Mouse (Mus musculus) retina, postnatal 7 days (tissue): Measurements from ENCODE around the gene Rbm15b.
A peak's percentile ranks its signal among the peaks of the same experiment; 100 is the strongest.

ENCODE experiments used
- DNase-seq: peaks from one replicate; pipeline ENCODE4 v3.0.0-alpha.2; 2012; ENCODE audit warnings: low read depth, low spot score

Gene Rbm15b

GRCm38 (mm10) chr9:106886828-106887702 lies at the start of gene Rbm15b:
TSS of gene Rbm15b (minus strand) at chr9:106887428.
- peak; percentile 97 for DNase-seq

GRCm38 (mm10) chr9:106934998-106935397 lies 47.8 kb upstream of the Rbm15b start:
- no peak for DNase-seq

GRCm38 (mm10) chr9:106914878-106915277 lies 27.6 kb upstream of the Rbm15b start:
- no peak for DNase-seq

DNA sequence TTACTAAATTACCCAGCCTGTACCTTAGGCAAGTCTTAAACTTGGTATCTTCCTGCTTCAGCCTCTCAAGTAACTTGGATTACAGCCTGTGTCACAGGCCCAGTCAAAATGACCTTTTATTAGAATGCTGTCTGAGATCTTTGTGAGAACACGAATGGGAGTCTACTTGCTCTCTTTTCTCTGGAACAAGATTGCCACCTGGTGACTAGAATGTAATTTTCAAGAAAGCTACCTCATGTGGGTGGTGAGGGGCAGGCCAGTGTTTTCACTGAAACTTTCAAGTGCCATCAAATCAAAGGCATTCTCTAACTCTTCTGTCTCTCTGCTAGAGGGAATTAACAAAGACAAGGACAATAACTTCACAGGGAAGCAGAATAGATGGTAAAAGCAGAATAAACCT lies 26.5 kb upstream of the Rbm15b start:
- no peak for DNase-seq

- no peak for DNase-seq
These were observed 24.4 kb upstream of the Rbm15b start for GRCm38 (mm10) chr9:106911624-106912023.

GRCm38 (mm10) chr9:106908715-106909114 lies 21.5 kb upstream of the Rbm15b start:
- no peak for DNase-seq

DNA sequence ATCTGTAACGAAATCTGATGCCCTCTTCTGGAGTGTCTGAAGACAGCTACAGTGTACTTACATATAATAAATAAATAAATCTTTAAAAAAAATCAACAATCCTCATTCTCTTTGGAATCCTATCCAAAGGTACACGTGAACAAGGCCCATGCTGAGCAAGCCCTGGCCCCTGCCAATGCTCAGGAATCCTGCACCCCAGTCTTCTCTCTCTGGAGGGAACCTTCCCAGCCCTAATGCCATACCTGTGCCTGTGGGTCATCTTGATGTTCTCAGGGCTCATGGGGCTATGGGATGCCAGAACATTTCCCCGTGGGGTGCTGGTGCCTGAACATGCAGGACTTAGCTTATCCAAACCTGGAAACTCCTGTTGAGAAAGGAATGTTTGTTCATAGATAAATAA lies 20.9 kb upstream of the Rbm15b start:
- DNase-seq, result no peak

- DNase-seq, result no peak
These were observed 19.4 kb upstream of the Rbm15b start for GRCm38 (mm10) chr9:106906597-106906996.

- DNase-seq, result peak; percentile 59
These were observed 16.5 kb upstream of the Rbm15b start for GRCm38 (mm10) chr9:106903791-106904134.

GRCm38 (mm10) chr9:106903099-106903790 lies 16.0 kb upstream of the Rbm15b start:
- DNase-seq, result no peak

- DNase-seq, result no peak
These were observed 14.4 kb upstream of the Rbm15b start for GRCm38 (mm10) chr9:106901596-106901995.

DNA sequence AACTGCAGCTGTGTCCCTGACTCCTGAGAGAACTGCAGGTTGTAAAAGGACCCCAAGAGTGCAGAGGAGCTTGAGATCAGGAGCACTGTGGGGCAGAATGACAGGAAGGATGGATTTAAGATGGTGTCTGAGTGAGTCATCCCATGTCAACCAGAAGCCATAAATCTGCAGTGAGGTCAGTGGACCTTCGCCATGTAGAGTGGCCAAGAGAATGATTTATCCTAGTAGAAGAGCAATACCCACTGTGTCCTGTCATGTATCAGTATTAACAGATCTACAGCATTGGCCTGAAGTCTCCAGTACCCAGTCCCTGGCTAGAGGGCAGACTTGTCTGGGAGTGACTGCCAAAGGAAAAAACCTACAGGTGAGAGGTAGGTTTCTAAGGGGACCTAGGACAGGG lies 11.7 kb upstream of the Rbm15b start:
- DNase-seq, result no peak

DNA sequence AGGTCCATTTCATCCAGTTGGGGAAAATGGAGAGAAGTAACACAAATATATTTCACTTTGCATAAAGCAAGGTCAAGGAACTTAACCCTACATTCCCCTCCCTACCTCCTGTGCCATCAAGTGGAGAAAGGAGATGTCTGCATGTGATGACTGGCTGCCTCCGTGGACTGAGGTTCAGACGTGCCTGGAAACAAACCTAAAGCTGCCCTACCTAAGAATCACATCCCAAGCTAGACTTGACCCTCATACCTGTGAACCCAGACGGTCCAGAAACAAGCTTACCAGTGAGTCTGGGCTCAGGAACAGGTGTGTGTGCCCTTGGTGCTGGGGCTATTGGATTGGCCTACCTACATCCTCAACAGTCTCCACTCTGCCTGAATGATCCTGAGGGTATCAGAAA lies 6.1 kb upstream of the Rbm15b start:
- no peak for DNase-seq

- DNase-seq, result no peak
These were observed 5.3 kb upstream of the Rbm15b start for GRCm38 (mm10) chr9:106892552-106892875.

DNA sequence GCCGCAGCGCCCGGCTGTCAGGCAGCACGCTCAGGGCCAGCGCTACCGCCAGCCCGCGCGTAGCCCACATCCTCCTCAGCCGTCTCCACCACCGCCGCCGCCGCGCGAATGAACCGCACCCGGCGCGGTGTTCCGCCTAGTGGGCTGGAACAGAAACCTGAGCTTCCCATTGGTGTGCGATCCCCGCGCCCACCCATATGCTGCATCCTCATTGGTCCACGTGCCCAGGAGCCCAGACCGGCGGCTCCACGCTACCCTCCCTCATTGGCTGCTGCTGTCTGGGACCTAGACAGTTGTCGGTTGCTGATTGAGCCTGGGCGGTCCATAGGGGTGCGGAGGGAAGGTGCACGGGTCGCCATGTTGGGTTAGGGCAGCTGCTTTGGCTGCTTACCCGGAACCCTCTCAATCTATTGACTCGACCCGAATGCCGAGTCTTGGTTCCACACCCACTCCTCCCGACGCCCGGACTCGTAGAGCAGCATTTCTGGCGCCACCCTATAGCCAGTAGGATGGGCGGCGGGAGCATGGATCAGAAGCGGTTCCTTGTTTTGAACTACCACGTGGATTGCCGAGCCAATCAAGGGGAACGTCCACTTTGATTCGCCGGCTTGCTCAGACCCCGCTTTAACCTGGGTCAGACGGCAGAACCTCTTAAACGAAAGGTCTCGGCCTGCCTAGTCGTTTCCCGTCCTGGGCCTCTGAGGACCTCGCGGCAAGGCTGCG lies 4.8 kb upstream of the Rbm15b start, which contains the start of gene Manf:
TSS of gene Manf (minus strand) at position 151 of the 723 bp plus-strand sequence.
- DNase-seq, result peak; percentile 95

DNA sequence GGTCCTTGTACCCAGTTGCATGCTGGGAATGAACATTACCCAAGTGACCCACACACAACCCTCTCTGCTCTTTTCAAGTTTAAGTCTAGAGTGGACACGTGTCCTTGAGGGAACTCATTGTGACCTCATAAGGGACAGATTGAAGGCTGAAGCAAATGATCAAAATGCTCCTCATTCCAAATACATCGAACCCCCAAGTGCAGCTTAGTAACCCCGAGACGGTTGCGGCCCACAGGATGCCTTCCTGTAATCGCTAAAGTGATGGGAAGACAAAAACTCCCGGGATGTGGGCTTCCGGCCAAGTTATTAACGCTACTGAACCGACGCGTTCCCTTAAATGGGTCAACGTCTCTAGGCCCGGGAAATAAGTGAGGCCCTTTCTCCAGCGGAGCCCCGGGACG lies 4.1 kb upstream of the Rbm15b start:
- DNase-seq, result no peak

- no peak for DNase-seq
These were observed 3.4 kb upstream of the Rbm15b start for GRCm38 (mm10) chr9:106890496-106891240.

DNA sequence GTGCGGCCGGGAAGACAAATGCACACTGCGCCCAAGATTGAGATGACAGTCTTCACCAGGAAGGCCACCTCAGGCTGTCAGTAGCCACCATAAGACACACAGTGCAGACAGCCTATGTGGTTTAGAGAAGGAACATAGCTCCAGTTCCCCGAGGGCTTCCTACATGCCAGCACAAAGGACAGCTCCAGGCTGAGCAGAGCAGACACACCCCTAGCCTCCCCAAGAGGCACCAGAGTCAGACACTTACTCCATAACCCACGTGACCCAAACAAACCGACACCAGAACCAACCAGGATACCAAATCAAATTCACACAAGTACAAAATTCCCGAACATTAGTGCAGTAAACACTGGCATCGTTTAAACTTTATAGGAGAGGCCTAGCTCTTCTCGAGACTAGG lies 2.1 kb upstream of the Rbm15b start:
- DNase-seq, result no peak

DNA sequence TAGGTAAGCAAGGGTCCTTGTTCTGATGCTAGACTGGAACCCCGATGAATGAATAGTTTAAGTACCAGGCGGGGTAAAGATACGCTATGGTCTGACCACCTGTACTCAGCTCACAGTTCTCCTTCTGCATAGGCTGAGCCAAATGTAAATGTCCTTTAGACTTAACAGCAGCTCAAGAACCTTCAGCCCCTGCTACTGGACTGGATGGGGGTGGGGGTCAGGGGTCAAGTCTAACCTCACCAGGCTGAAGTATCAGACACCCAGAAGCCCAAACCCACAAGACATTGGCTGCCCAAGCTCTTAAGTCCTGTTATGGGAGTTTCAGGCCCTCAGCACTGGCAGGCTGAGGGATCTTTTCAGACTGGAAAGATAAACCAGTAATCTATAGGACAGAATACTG lies 1.1 kb upstream of the Rbm15b start:
- DNase-seq, result no peak

- no peak for DNase-seq
These were observed 1.1 kb downstream of the Rbm15b start for GRCm38 (mm10) chr9:106885901-106886731.
